Mouse (Mus musculus) ovary, postnatal 36 days (tissue): Measurements from ENCODE around the gene Rpl37.
"Not testable (repeated sequence)": the region's sequence is repeated elsewhere in the genome, so short reads cannot be mapped to it uniquely, and the experiment has no call there.

Experiments used
- DNase-seq: peaks from one replicate; pipeline ENCODE4 v3.0.0; 2022; ENCODE audit warnings: low spot score, mixed read lengths

Rpl37 gene

GRCm38 (mm10) chr15:5126456-5126855 is 10.0 kb downstream of the Rpl37 start:
- no peak for DNase-seq

GRCm38 (mm10) chr15:5127487-5127886 is 11.0 kb downstream of the Rpl37 start:
- no peak for DNase-seq

DNA sequence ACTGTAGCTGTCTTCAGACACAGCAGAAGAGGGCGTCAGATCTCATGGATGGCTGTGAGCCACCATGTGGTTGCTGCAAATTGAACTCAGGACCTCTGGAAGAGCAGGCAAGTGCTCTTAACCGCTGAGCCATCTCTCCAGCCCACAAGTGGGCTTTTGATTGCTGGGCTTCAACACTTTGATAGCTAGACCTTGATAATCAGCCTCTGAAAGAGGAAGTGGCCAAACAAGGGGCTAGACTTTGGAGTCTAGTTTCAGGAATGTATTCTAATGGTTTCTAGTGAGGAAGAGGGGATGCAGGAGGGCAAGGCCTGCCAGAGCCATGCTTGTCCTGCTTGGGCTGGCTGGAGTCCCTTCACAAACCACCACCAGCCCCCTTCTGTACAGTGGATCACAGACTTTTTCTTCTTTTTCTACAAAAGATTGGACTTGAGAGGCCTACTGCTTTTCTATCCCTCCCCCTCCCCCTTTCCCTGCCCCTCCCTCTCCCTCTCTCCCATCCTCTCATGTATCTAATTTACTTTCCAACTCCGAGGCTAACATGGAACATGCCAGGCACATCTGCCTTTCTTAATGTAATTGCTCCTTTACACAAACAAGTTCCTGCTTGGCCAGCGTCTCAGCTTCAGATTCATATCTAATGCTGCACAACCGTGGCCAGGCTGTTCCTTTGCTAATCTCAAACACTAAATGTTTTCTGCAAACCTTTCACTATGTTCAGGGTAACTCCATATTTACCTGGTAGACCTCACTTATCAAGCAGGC is 11.9 kb downstream of the Rpl37 start:
- DNase-seq: no peak

DNA sequence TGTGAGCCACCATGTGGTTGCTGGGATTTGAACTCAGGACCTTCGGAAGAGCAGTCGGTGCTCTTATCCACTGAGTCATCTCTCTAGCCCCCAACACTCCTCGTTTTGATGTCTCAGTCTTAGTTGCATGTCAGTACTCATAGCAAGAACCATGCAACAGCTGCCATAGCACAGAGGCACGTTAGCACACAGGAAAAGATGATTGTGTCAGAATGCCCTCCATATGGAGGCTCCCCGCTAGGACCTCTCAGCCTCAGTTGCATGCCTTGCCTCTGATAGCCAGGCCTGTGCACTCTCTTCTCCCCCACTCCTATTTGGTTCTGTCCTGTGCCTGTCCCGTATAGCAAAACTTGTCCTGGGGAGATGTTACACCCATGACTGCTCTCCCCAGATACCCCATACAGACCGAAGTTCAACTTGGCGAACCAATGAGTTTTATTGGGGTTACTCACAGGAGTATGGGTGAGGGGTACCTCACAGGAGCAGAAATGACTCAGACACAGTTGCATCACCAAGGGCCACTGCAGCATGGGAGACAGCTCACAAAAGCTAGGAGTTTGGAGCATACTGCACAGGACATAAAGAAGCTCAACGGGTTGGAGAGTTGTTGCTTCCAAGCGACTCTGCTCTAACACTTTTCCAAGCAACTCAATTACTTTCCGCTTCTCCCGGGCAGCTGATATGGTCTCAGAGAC is 12.8 kb downstream of the Rpl37 start:
- no peak for DNase-seq

DNA sequence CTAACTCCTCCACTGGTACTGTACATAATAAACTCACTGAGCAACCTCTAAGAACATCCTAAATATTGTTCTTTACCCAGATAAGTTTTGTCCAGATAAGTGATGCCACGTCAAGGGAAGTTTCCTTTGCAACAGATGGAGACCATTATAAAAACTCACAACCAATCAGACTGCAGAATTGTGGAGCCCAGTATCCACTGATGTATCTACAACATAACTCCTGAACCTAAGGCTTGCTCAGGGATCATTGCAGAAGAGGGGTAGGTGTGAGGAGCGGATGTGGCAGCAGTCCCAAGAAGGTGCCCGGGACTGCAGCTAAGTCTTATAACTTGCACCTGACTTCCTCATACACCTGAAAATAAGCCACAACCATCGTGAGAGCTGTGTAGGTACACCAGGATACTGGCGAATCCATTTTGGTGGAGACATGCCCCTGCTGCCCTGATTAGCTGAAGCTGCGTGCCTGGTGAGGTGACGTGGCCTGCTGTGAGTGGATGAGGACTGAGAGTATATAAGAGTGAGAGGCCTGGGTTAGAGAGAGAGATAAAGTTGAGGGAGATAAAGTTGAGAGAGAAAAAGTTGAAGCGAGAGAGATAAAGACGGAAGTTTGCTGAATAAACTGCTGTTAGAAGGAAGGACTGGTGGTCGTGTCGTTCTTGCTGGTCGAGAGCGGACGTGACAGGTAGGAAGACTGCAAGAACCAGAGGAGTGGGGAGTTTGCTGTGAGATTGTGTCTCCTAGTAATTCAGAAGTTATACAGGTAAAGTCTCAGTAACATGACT is 14.6 kb downstream of the Rpl37 start:
- DNase-seq: not testable (repeated sequence)

DNA sequence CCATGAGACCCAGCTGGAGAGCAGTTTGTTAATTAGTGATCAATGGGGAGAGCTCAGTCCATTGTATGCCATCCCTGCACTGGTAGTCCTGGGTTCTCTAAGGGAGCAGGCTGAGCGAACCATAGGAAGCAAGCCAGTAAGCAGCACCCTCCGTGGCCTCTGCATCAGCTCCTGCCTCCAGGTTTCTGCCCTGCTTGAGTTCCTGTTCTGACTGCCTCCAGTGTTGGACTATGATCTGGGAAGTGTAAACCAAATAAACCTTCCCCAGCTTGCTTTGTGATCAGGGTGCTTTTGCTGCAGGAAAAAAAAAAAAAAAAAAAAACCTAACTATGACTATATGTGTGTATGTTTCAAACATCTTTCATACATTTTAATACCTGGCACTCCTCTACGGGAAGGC is 16.9 kb downstream of the Rpl37 start:
- no peak for DNase-seq

GRCm38 (mm10) chr15:5134179-5134578 is 17.7 kb downstream of the Rpl37 start:
- no peak for DNase-seq

DNA sequence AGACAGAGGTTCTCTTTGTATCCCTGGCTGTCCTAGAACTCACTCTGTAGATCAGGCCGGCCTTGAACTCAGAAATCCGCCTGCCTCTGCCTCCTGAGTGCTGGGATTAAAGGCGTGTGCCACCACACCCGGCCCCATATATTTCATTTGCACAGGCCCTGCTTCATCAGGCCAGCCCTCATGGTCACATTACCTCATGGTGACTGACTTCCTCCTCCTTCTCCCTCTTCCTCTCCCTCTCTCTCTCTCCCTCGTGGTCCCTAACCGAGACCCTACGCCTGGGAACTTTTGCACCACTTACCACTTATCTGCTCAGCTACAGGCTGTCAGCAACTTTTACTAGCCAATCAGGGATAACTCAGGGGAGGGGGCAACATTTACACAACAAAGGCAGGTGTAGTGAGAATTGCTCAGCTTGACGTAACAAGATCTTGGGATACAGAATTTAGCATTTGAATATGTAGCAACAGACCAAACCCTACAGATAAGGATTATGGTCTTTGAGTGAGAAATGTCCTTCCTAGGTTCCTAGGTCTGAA is 18.6 kb downstream of the Rpl37 start:
- DNase-seq: no peak

GRCm38 (mm10) chr15:5138021-5138856 is 21.8 kb downstream of the Rpl37 start:
- DNase-seq: no peak

- no peak for DNase-seq
Observed at GRCm38 (mm10) chr15:5139366-5139765, 22.9 kb downstream of the Rpl37 start.

- no peak for DNase-seq
Observed at GRCm38 (mm10) chr15:5139863-5140262, 23.4 kb downstream of the Rpl37 start.

GRCm38 (mm10) chr15:5140357-5140756 is 23.9 kb downstream of the Rpl37 start:
- DNase-seq: no peak

DNA sequence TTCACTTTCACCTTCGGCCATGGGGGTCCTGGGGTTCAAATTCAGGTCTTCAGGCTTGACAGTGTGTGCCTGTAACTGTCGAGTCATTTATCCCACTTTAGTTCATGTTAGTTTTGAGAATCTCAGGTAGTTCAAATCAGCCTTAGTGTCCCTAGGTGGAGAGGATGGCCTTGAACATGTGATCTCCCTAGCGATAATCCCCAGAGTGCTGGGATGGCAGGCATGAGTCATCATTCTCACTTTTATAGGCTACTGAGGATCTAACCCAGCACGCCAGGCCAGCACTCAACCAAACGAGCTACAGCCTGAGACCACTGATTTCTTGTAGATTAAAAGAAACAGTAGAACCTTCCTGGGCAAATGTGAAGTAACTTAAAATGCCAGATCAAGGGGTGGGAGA is 25.6 kb downstream of the Rpl37 start:
- DNase-seq: no peak

- DNase-seq: no peak
Observed at GRCm38 (mm10) chr15:5142714-5143113, 26.3 kb downstream of the Rpl37 start.

- peak; percentile 79 for DNase-seq
Observed at GRCm38 (mm10) chr15:5143361-5144020, 27.0 kb downstream of the Rpl37 start, which contains the start of gene Prkaa1. Gene Prkaa1, plus strand, starts transcription at chr15:5143861.

- DNase-seq: peak; percentile 77
Observed at GRCm38 (mm10) chr15:5144021-5144778, 27.8 kb downstream of the Rpl37 start.

- no peak for DNase-seq
Observed at GRCm38 (mm10) chr15:5145196-5145945, 28.9 kb downstream of the Rpl37 start.

DNA sequence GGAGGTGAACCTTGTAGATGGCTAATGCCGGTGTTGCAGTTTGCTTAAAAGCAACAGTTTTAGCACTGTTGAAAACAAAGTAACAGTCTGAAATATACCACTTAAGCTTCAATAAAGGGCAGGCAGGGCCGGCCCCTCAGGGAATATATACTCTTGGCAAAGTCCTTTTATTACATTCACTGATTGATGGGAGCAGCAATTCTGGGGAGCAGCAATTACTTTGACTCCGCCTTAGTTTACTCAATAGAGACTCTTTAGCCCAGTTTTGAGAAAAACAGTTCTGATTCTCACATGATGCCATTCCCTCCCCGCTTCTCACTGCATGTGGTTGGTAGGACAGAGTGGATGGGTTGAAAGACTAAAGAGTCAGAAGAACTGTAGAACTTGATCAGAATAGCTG is 32.7 kb downstream of the Rpl37 start:
- no peak for DNase-seq

DNA sequence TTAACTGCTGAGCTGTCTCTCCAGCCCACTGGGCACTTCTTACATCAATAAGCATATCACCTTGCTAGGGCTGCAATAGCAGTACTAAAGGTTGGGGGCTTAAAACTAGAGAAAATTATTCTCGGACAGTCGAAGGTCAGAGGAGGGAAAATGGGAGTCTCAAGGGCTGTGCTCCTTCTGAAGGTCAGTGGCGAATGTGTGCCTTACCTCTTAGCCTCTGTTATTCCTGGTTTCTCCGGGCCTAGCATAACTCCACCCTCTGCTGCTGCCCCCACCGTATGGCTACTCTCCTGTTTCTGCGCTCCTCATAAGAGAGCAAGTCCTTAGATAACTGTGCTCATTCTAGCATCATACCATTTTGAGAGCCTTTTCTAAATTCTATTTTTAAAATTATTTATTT is 35.7 kb downstream of the Rpl37 start:
- DNase-seq: no peak

DNA sequence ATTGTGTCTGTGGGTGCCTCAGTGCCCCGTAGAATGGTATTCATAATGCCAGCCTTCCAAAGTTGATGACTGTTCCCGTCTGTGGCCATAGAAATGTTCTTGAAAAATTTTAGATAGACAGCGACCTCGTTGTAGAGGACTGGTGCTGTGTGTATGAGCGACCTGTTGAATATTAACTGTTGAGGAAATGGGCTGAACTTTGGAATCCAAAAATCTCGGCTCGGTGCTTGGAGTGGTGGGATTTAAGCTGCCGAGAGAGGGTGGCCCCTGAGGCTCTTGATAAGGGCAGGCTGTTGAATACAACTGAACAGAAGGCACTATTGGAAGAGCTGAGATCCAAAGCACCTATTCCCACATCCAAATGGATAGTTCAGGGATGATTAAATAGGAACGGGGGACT is 38.2 kb downstream of the Rpl37 start:
- no peak for DNase-seq
